Mouse (Mus musculus) stomach, postnatal 0 days (tissue): Measurements from ENCODE around the gene Ctc1.

ENCODE experiments used
- CTCF ChIP-seq: IDR thresholded peaks from 2 replicates; pipeline ENCODE4 v1.5.1; 2016; ENCODE audit warnings: antibody characterized with exemption, low read depth, mild to moderate bottlenecking, moderate library complexity
- EP300 ChIP-seq: optimal IDR thresholded peaks from 2 replicates; pipeline ENCODE3; 2016; ENCODE audit warnings: antibody characterized with exemption

GRCm38 (mm10) chr11:69085608-69086007, 69.9 kb downstream of the Ctc1 start:
- TF ChIP-seq EP300 (no peak), CTCF (no peak)
